Mouse (Mus musculus) mature B cell (primary cell): Measurements from ENCODE around the gene Fam136a.
"Not testable (repeated sequence)": the region's sequence is repeated elsewhere in the genome, so short reads cannot be mapped to it uniquely, and the experiment has no call there.

ENCODE experiments used
- in situ Hi-C: fragments of 300-500 bp; cut with MboI; formaldehyde crosslinking; loops from 2 replicates; pipeline ENCODE4 v1.14.3; 2019

Gene Fam136a

GRCm38 (mm10) chr6:86365371-86366124 is at the start of gene Fam136a:
Gene Fam136a (plus strand): TSS chr6:86365646.
- in situ Hi-C loops, result loop anchor here (10.0 to 25.0 kb wide), 2 partner anchors 228 to 401 kb away; partner anchors contain the start of gene Dusp11

GRCm38 (mm10) chr6:86317066-86317465 is 48.4 kb upstream of the Fam136a start:
- in situ Hi-C loops, result no loop called here

- in situ Hi-C loops, result no loop called here
These were observed 46.6 kb upstream of the Fam136a start for GRCm38 (mm10) chr6:86318855-86319254.

- in situ Hi-C loops, result no loop called here
These were observed 43.3 kb upstream of the Fam136a start for GRCm38 (mm10) chr6:86322031-86322563.

- in situ Hi-C loops, result no loop called here
These were observed 42.5 kb upstream of the Fam136a start for GRCm38 (mm10) chr6:86322991-86323390.

GRCm38 (mm10) chr6:86324400-86324799 is 41.0 kb upstream of the Fam136a start:
- in situ Hi-C loops, result no loop called here

- in situ Hi-C loops, result no loop called here
These were observed 39.8 kb upstream of the Fam136a start for GRCm38 (mm10) chr6:86325646-86326045.

- in situ Hi-C loops, result no loop called here
These were observed 38.6 kb upstream of the Fam136a start for GRCm38 (mm10) chr6:86326866-86327265.

- in situ Hi-C loops, result no loop called here
These were observed 37.1 kb upstream of the Fam136a start for GRCm38 (mm10) chr6:86328369-86328768.

GRCm38 (mm10) chr6:86329943-86330342 is 35.5 kb upstream of the Fam136a start:
- in situ Hi-C loops, result no loop called here

- in situ Hi-C loops, result no loop called here
These were observed 30.2 kb upstream of the Fam136a start for GRCm38 (mm10) chr6:86335121-86335849.

- in situ Hi-C loops, result no loop called here
These were observed 29.6 kb upstream of the Fam136a start for GRCm38 (mm10) chr6:86335860-86336259.

GRCm38 (mm10) chr6:86336340-86336739 is 29.1 kb upstream of the Fam136a start:
- in situ Hi-C loops, result not testable (repeated sequence)

- in situ Hi-C loops, result no loop called here
These were observed 21.8 kb upstream of the Fam136a start for GRCm38 (mm10) chr6:86343656-86344055.

GRCm38 (mm10) chr6:86346063-86346462 is 19.4 kb upstream of the Fam136a start:
- in situ Hi-C loops, result no loop called here

- in situ Hi-C loops, result no loop called here
These were observed 16.2 kb upstream of the Fam136a start for GRCm38 (mm10) chr6:86349257-86349656.

GRCm38 (mm10) chr6:86354948-86355347 is 10.5 kb upstream of the Fam136a start:
- in situ Hi-C loops, result loop anchor here (25.0 kb wide), 1 partner anchor 218 kb away; no protein-coding TSS in a partner anchor

GRCm38 (mm10) chr6:86356956-86357355 is 8.5 kb upstream of the Fam136a start:
- in situ Hi-C loops, result loop anchor here (25.0 kb wide), 1 partner anchor 220 kb away; no protein-coding TSS in a partner anchor

GRCm38 (mm10) chr6:86360691-86361090 is 4.8 kb upstream of the Fam136a start:
- in situ Hi-C loops, result loop anchor here (10.0 to 25.0 kb wide), 2 partner anchors 223 to 396 kb away; partner anchors contain the start of gene Dusp11

GRCm38 (mm10) chr6:86361373-86361772 is 4.1 kb upstream of the Fam136a start:
- in situ Hi-C loops, result loop anchor here (10.0 to 25.0 kb wide), 2 partner anchors 224 to 397 kb away; partner anchors contain the start of gene Dusp11

- in situ Hi-C loops, result loop anchor here (10.0 to 25.0 kb wide), 2 partner anchors 227 to 400 kb away; partner anchors contain the start of gene Dusp11
These were observed 854 bp upstream of the Fam136a start for GRCm38 (mm10) chr6:86364442-86365141.
